In the genomic region with DNA sequence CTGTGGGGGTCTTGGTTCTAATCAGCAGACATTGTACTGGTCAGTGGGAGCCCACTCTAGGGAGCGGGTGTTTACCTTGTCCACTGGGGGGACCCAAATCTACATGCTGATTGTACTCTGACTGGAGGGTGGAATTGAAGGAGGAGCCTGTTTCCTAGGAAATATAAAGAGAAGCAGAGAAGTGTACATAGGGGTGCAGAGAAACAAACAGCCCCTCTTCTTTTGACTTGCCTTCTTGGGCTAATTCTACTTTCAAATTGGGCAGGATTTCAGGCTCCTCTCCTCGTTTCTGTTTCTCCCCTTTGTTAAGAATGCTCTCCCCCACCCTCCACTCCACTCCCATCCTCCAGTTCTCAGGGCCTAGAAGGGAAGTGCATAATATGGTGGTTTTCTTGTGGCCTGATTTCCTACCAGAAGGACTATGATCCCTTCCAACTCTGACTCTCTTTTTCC, we compare ENCODE assay signal across 9 mouse cellular contexts.
DNase-seq lines count a peak whose midpoint lies in the region; ATAC-seq lines count a peak whose summit lies in the region.
"Had no signal": no experiment of that assay in that cellular context is flagged by ENCODE, and none has a peak within 500 bp of the region (broad histone marks: within the 10 kb centered on the region; RNA-seq: fewer than 3 reads in every experiment).

No protein-coding gene starts in this region.

- no peak overlapping the region for H3K4me3 ChIP-seq in neural tube, embryonic 11.5 days (ENCODE audit: low read depth, low read length)
- H3K4me3 ChIP-seq: liver, embryonic 15.5 days had no signal

- DNase-seq in frontal cortex, postnatal 14 days (ENCODE audit: low spot score in 2 of 2), result no peak
- no peak for DNase-seq in neural tube, embryonic 11.5 days (ENCODE audit: low spot score)
- DNase-seq in neural tube, embryonic 10.5 days (ENCODE audit: extremely low spot score, low spot score), result no peak
- DNase-seq in lung, postnatal 10 days, result peak; percentile 44
- peak; percentile 74 for DNase-seq in retina, postnatal 1 day
- no peak for DNase-seq in adrenal gland, postnatal 25 days
- no peak for DNase-seq in cerebellum, adult 11 months

- no peaks in the 10 kb centered on the region for H3K36me3 ChIP-seq in neural tube, embryonic 11.5 days (ENCODE audit: control insufficient read depth, insufficient read depth, low read length)
- H3K36me3 ChIP-seq: liver, embryonic 15.5 days had no signal

- no peak overlapping the region for H3K4me2 ChIP-seq in neural tube, embryonic 11.5 days (ENCODE audit: low read depth)
- H3K4me2 ChIP-seq: liver, embryonic 15.5 days had no signal

- H3K4me1 ChIP-seq in neural tube, embryonic 11.5 days (ENCODE audit: control insufficient read depth, insufficient read depth, low read length), result 0 out of 2 replicates have a peak, but pooled peaks cover 3% of the 10 kb centered on the region
- H3K4me1 ChIP-seq: liver, embryonic 15.5 days had no signal

- no peaks in the 10 kb centered on the region for H3K27me3 ChIP-seq in neural tube, embryonic 11.5 days (ENCODE audit: control insufficient read depth, insufficient read depth, low read length)
- H3K27me3 ChIP-seq: liver, embryonic 15.5 days had no signal

- no peak overlapping the region for H3K9ac ChIP-seq in neural tube, embryonic 11.5 days (ENCODE audit: low read length)
- H3K9ac ChIP-seq: liver, embryonic 15.5 days had no signal

- peak; percentile 53 for ATAC-seq in frontal cortex, adult (ENCODE audit: low TSS enrichment)
- peak; percentile 81 for ATAC-seq in neural tube, embryonic 11.5 days (ENCODE audit: insufficient read depth, low FRiP score, low TSS enrichment)

- no peak overlapping the region for H3K27ac ChIP-seq in neural tube, embryonic 11.5 days (ENCODE audit: low read depth, low read length)
- H3K27ac ChIP-seq: liver, embryonic 15.5 days had no signal

- no peaks in the 10 kb centered on the region for H3K9me3 ChIP-seq in neural tube, embryonic 11.5 days (ENCODE audit: control insufficient read depth, low read length)
- H3K9me3 ChIP-seq: liver, embryonic 15.5 days had no signal

- WGBS in neural tube, embryonic 11.5 days, result 27% methylated on average over 2 of the region's 2 CpGs

Comparison
In these comparisons a context has a peak if more than half of its experiments do, and no peak if none do; other contexts are left out.
1. DNase-seq: peak in lung, postnatal 10 days (single experiment) and retina, postnatal 1 day (single experiment); none in frontal cortex, postnatal 14 days (0 of 2), neural tube, embryonic 11.5 days (single experiment), neural tube, embryonic 10.5 days (single experiment), adrenal gland, postnatal 25 days (single experiment) and cerebellum, adult 11 months (single experiment).